Mouse (Mus musculus): Measurements from ENCODE around the gene Klrb1c. TPM values are rescaled to one million over a fixed set of nuclear protein-coding genes. Genes with fewer than 3 reads are reported as not detected.

The Klrb1c gene
- polyA plus RNA-seq, 1 experiment from 2014 or later: 0.15 TPM

DNA sequence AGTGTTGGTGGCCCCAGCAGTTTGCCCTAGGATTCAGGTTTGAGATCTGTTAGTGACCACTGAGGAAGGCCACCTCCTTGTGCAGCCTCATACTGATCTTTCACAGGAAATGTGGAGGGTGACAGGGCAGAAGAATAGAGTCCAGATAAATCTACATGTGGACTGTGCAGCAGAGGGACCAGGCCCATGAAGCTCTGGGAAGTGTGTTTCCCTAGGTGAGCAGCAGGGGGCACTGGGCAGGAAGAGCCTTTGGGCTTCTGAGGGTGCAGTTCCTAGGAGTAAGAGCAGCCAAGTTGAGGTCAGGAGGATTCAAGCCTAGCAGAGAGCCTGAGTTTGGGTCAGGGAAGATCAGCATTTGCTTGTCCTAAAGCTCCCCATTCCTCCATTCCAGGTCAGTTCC is 52.9 kb downstream of the Klrb1c start:
- Histone ChIP-seq H3K4me1 (no peaks in the 10 kb centered on the region), H3K27ac (no peak overlapping the region)
- ATAC-seq (ENCODE audit: low FRiP score, low read depth): no peak

DNA sequence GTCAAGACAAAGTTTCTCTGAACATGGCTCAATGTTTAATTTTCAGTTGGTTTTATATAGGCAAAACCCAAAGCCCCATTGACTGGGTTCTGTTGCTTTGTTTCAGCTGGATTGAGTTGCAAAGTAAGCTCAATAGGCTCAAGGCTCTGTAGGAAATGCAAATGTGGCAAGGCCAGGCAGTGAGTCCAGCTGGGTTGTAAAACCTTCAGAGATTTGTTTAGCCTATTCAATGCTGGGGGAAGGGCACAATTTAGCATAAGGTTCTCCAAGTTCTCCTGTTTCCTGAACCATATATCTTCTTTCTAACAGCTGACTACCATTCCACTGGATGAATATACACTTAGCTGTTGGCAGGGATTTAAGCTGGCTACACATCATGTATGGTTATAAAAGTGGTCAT is 54.1 kb downstream of the Klrb1c start:
- H3K9me3 ChIP-seq: 0 out of 2 replicates have a peak, but pooled peaks cover 3% of the 10 kb centered on the region
- H3K4me2 ChIP-seq (replicated peaks): no peak overlapping the region
- no peaks in the 10 kb centered on the region for H3K4me1 ChIP-seq
- no peak overlapping the region for H3K27ac ChIP-seq
- no peaks in the 10 kb centered on the region for H3K36me3 ChIP-seq
- no peak overlapping the region for H3K9ac ChIP-seq
- no peak overlapping the region for H3K4me3 ChIP-seq
- H3K27me3 ChIP-seq: no peaks in the 10 kb centered on the region
- no peak for ATAC-seq (ENCODE audit: low FRiP score, low read depth)

More for the DNA sequence above, 52.9 kb downstream of the Klrb1c start:
- Histone ChIP-seq H3K4me2 (replicated peaks) (no peak overlapping the region), H3K9me3 (0 out of 2 replicates have a peak, but pooled peaks cover 3% of the 10 kb centered on the region), H3K9ac (no peak overlapping the region), H3K4me3 (no peak overlapping the region), H3K36me3 (no peaks in the 10 kb centered on the region), H3K27me3 (no peaks in the 10 kb centered on the region)

DNA sequence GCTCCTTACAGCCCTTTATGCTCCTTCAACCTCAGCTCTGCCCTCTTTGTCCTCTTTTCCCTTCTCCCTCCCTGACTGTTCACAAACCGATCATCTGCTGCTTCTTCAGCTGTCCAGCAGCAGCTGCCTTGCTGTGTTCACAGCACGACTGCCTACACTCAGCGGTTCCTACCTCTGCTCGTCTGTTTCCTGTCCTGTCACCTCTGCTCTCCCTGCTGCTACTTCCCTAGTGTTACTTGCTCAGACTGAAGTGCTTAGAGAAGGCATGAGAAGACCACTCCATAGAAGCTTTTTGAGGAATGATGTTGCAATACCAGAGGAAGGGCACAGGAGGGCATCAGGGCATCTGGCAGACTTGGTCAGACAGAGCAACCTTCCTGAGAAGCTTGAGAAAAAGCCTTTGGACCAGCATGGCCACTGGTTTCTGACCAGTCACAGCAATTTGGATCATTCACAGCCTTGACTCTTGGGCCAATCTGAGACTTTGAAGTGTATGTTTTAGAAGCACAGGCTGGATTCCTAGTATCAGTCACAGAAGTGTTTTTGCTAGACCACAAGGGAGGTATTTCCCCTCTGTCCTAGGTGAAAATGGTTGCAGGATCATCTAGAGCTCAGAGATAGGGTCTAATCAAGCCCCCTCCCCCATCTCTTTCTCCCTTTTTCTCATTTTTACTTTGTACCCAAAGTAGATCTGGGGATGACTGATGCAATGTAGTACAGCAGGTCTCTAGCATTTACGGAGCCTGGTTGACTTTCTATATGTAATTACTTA is 54.9 kb downstream of the Klrb1c start:
- no peak for ATAC-seq (ENCODE audit: low FRiP score, low read depth)
- H3K36me3 ChIP-seq: no peaks in the 10 kb centered on the region
- H3K27me3 ChIP-seq: no peaks in the 10 kb centered on the region
- no peak overlapping the region for H3K27ac ChIP-seq
- H3K9me3 ChIP-seq: 0 out of 2 replicates have a peak, but pooled peaks cover 3% of the 10 kb centered on the region
- H3K4me2 ChIP-seq (replicated peaks): no peak overlapping the region
- no peaks in the 10 kb centered on the region for H3K4me1 ChIP-seq
- 66% methylated on average over 5 of the region's 5 CpGs for WGBS
- H3K9ac ChIP-seq: no peak overlapping the region
- H3K4me3 ChIP-seq: no peak overlapping the region

DNA sequence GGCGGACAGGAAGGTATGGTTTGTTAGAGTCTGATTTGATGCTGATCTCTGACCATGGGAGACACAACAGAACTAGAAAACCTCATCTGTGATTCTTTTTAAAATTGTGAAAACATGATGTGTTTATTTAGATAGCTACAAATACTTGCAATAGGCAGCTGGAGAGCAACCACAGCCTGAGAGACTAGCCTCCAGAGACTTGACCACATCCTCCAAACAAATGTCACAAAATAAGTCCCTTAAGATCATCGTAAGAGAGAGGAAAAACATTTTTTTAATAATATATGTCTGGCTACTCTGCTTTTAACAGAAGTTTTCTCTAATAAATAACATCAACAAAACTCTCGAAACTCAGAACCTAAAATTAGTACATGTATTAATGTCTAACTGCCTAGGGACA is 57.0 kb downstream of the Klrb1c start:
- WGBS: 76% methylated on average over 3 of the region's 3 CpGs
- no peaks in the 10 kb centered on the region for H3K9me3 ChIP-seq
- H3K9ac ChIP-seq: no peak overlapping the region
- no peaks in the 10 kb centered on the region for H3K36me3 ChIP-seq
- no peak overlapping the region for H3K4me2 ChIP-seq (replicated peaks)
- H3K27ac ChIP-seq: no peak overlapping the region
- H3K27me3 ChIP-seq: no peaks in the 10 kb centered on the region
- ATAC-seq (ENCODE audit: low FRiP score, low read depth): no peak
- H3K4me1 ChIP-seq: no peaks in the 10 kb centered on the region
- H3K4me3 ChIP-seq: no peak overlapping the region

Other genes with a start within 250 kb of the Klrb1c start
- not detected in 2 replicates for gene A2ml1, start 207.6 kb downstream of the Klrb1c start, polyA plus RNA-seq (2015; fragmentation: Nextera tagmentation; extraction: Ambion mirVana)
- not detected in 2 replicates for gene Klrb1a, start 165.7 kb downstream of the Klrb1c start, polyA plus RNA-seq (2015; fragmentation: Nextera tagmentation; extraction: Ambion mirVana)
- not detected in 2 replicates for gene Clec2h, start 126.8 kb downstream of the Klrb1c start, polyA plus RNA-seq (2015; fragmentation: Nextera tagmentation; extraction: Ambion mirVana)
- not detected in 2 replicates for gene Klrb1, start 66.2 kb downstream of the Klrb1c start, polyA plus RNA-seq (2015; fragmentation: Nextera tagmentation; extraction: Ambion mirVana)
- gene Gm44511, start 37.1 kb upstream of the Klrb1c start, polyA plus RNA-seq (2015; fragmentation: Nextera tagmentation; extraction: Ambion mirVana): not detected in 2 replicates
- not detected in 2 replicates for gene Klrb1b, start 37.1 kb upstream of the Klrb1c start, polyA plus RNA-seq (2015; fragmentation: Nextera tagmentation; extraction: Ambion mirVana)
- 0.13 and 0.15 TPM in 2 replicates for gene Clec2i, start 98.4 kb upstream of the Klrb1c start, polyA plus RNA-seq (2015; fragmentation: Nextera tagmentation; extraction: Ambion mirVana)
- 0.75 and 0.89 TPM in 2 replicates for gene BC035044, start 101.9 kb upstream of the Klrb1c start, polyA plus RNA-seq (2015; fragmentation: Nextera tagmentation; extraction: Ambion mirVana)
- not detected in 2 replicates for gene Clec2g, start 145.2 kb upstream of the Klrb1c start, polyA plus RNA-seq (2015; fragmentation: Nextera tagmentation; extraction: Ambion mirVana)

Measured in limb, embryonic 13.5 days (tissue).